Comparison of ENCODE assay signal across 8 mouse cellular contexts in the genomic region with DNA sequence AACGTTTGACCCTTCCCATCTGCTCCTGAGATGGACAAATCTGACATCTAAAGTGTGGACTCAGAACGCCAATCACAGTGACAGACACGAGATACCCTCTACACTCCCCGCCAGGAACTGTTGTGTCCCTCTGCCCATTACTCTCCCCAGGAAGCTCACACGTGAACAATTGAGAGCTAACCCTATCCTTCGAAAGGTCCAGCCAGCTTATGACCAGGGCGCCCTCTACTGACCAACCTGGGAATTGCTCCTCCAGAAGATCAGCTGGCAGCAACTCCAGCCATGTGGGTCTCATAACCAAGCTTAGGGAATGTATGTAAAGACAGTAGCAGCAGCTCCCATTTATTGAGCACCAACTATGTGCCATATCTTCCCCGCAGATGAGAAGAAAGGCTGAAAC.
DNase-seq lines count a peak whose midpoint lies in the region; ATAC-seq lines count a peak whose summit lies in the region.

No protein-coding gene starts in this region.

- no peaks in the 10 kb centered on the region for H3K27me3 ChIP-seq in lung, embryonic 15.5 days

- DNase-seq in CD4-positive helper T cell, adult 2 months (ENCODE audit: low read depth, low spot score): peak; percentile 38
- DNase-seq in Muller cell, postnatal 12 days (ENCODE audit: inconsistent ontology term): peak; percentile 62
- peak; percentile 85 to 89 for DNase-seq in cerebellum, postnatal 25 days
- DNase-seq in gastrocnemius, postnatal 25 days: peak; percentile 64
- DNase-seq in layer of hippocampus, adult 11-12 months (ENCODE audit: low spot score): peak; percentile 87
- DNase-seq in right cerebral cortex, postnatal 25 days: peak; percentile 84

- peaks cover 68% of the 10 kb centered on the region for H3K4me1 ChIP-seq in lung, embryonic 15.5 days

- H3K4me2 ChIP-seq in lung, embryonic 15.5 days: no peak overlapping the region

- H3K36me3 ChIP-seq in lung, embryonic 15.5 days: no peaks in the 10 kb centered on the region

- WGBS in lung, embryonic 15.5 days: 6% methylated on average over 8 of the region's 8 CpGs

- no peaks in the 10 kb centered on the region for H3K9me3 ChIP-seq in lung, embryonic 15.5 days

- no peak overlapping the region for H3K9ac ChIP-seq in lung, embryonic 15.5 days

- H3K4me3 ChIP-seq in lung, embryonic 15.5 days: no peak overlapping the region

- no peak for ATAC-seq in lung, embryonic 15.5 days (ENCODE audit: borderline replicate concordance, extremely low read depth, low FRiP score, low TSS enrichment)
- ATAC-seq in activated CD4-positive, CD25-positive, alpha-beta regulatory T cell, adult 4 months: no peak

- H3K27ac ChIP-seq in lung, embryonic 15.5 days: 0 out of 2 replicates have a peak overlapping the region, but pooled peaks have one; percentile 2
